Mouse (Mus musculus) hindbrain, embryonic 11.5 days (tissue): ENCODE data around the gene Dnajc19. TPM values are rescaled to one million over a fixed set of nuclear protein-coding genes. Genes with fewer than 3 reads are reported as not detected.
A peak's percentile ranks its signal among the peaks of the same experiment; 100 is the strongest.
"Not testable (repeated sequence)": the region's sequence is repeated elsewhere in the genome, so short reads cannot be mapped to it uniquely, and the experiment has no call there.

Experiments
- ATAC-seq: fragments of 200-750 bp; cut with Nextera tagmentation; 2 replicates; pipeline ENCODE4 v1.8.0; 2017; ENCODE audit warnings: mild to moderate bottlenecking, moderate TSS enrichment, moderate library complexity; ENCODE audit not compliant: low FRiP score
- DNase-seq: peaks from one replicate; pipeline ENCODE4 v3.0.0-alpha.2; 2015; ENCODE audit warnings: low spot score
- H3K27ac ChIP-seq: fragments of 300-500 bp; sonication (generic); 2 replicates; pipeline ENCODE4 v1.5.1; 2014; ENCODE audit warnings: mild to moderate bottlenecking, low read depth, low read length
- H3K27me3 ChIP-seq: fragments of 300-500 bp; sonication (generic); 2 replicates; pipeline ENCODE4 v1.6.1; 2014; ENCODE audit warnings: mild to moderate bottlenecking, low read length, moderate library complexity, mixed read lengths; ENCODE audit not compliant: control insufficient read depth, insufficient read depth
- H3K36me3 ChIP-seq: fragments of 300-500 bp; sonication (generic); 2 replicates; pipeline ENCODE4 v1.6.1; 2014; ENCODE audit warnings: mild to moderate bottlenecking, low read length, moderate library complexity, mixed read lengths; ENCODE audit not compliant: control insufficient read depth, insufficient read depth
- H3K4me1 ChIP-seq: fragments of 300-500 bp; sonication (generic); replicated peaks from 2 replicates; pipeline ENCODE4 v1.6.1; 2014; ENCODE audit warnings: low read length, mixed read lengths; ENCODE audit not compliant: control insufficient read depth, insufficient read depth
- H3K4me2 ChIP-seq: fragments of 300-500 bp; sonication (generic); replicated peaks from 2 replicates; pipeline ENCODE4 v1.6.1; 2014; ENCODE audit warnings: mild to moderate bottlenecking, low read depth, low read length
- H3K4me3 ChIP-seq: fragments of 300-500 bp; sonication (generic); 2 replicates; pipeline ENCODE4 v1.5.1; 2014; ENCODE audit warnings: low read depth, low read length
- H3K9ac ChIP-seq: fragments of 300-500 bp; sonication (generic); 2 replicates; pipeline ENCODE4 v1.6.1; 2014; ENCODE audit warnings: low read depth, low read length
- H3K9me3 ChIP-seq: fragments of 300-500 bp; sonication (generic); 2 replicates; pipeline ENCODE4 v1.6.1; 2016; ENCODE audit warnings: low read length; ENCODE audit not compliant: control insufficient read depth
- WGBS: fragments of 180-500 bp; shearing (Covaris S2); extraction: QIAGEN DNeasy Blood & Tissue Kit; methylation state at CpG from one replicate; pipeline ENCODE4 v1.1.7; 2014; 5-methylcytosine and 5-hydroxymethylcytosine counted together
- polyA plus RNA-seq: library from polyadenylated mRNA; unstranded; fragments of >200 nt; fragmentation: Nextera tagmentation; extraction: Ambion mirVana; gene quantifications from 2 replicates; pipeline ENCODE4 v1.2.1, GENCODE M21; 2014

Gene Dnajc19
- polyA plus RNA-seq, 1 experiment from 2014 or later, result 159 TPM

- H3K4me2 ChIP-seq, result no peak overlapping the region
- DNase-seq (peak; percentile 30), ATAC-seq (peak; percentile 71; the same call in 1 of the 2 replicates)
- WGBS, result 21% methylated on average over 7 of the region's 7 CpGs
- H3K9me3 ChIP-seq, result no peaks in the 10 kb centered on the region
- H3K27me3 ChIP-seq, result no peaks in the 10 kb centered on the region
- no peak overlapping the region for H3K27ac ChIP-seq
- H3K4me3 ChIP-seq, result no peak overlapping the region
- no peak overlapping the region for H3K9ac ChIP-seq
- no peaks in the 10 kb centered on the region for H3K36me3 ChIP-seq
- H3K4me1 ChIP-seq, result no peaks in the 10 kb centered on the region
Observed at GRCm38 (mm10) chr3:34103902-34104672, 23.0 kb upstream of the Dnajc19 start.

- no peak overlapping the region for H3K4me3 ChIP-seq
- H3K36me3 ChIP-seq, result no peaks in the 10 kb centered on the region
- H3K4me2 ChIP-seq, result no peak overlapping the region
- no peaks in the 10 kb centered on the region for H3K9me3 ChIP-seq
- H3K9ac ChIP-seq, result no peak overlapping the region
- peak; percentile 29 for DNase-seq
- ATAC-seq, result peak; percentile 51; the same call in 1 of the 2 replicates
- no peak overlapping the region for H3K27ac ChIP-seq
- no peaks in the 10 kb centered on the region for H3K27me3 ChIP-seq
- WGBS, result 50% methylated on average over 2 of the region's 2 CpGs
- H3K4me1 ChIP-seq, result no peaks in the 10 kb centered on the region
Observed at GRCm38 (mm10) chr3:34102891-34103290, 21.8 kb upstream of the Dnajc19 start.

GRCm38 (mm10) chr3:34083655-34084054, 2.5 kb upstream of the Dnajc19 start:
- Histone ChIP-seq H3K9ac (no peak overlapping the region), H3K27ac (no peak overlapping the region), H3K27me3 (no peaks in the 10 kb centered on the region), H3K9me3 (no peaks in the 10 kb centered on the region), H3K36me3 (no peaks in the 10 kb centered on the region), H3K4me1 (no peaks in the 10 kb centered on the region), H3K4me2 (no peak overlapping the region), H3K4me3 (no peak overlapping the region)
- no peak for ATAC-seq
- DNase-seq, result no peak
- WGBS, result 76% methylated on average over 5 of the region's 5 CpGs

- Histone ChIP-seq H3K27me3 (no peaks in the 10 kb centered on the region), H3K27ac (no peak overlapping the region), H3K4me2 (peak overlapping the region; percentile 48; the same call in 1 of the 2 replicates), H3K36me3 (no peaks in the 10 kb centered on the region), H3K4me3 (no peak overlapping the region), H3K4me1 (no peaks in the 10 kb centered on the region), H3K9me3 (no peaks in the 10 kb centered on the region), H3K9ac (no peak overlapping the region)
- WGBS, result 91% methylated on average over 3 of the region's 3 CpGs
- DNase-seq, result no peak
- ATAC-seq, result no peak
Observed at GRCm38 (mm10) chr3:34081929-34082328, 808 bp upstream of the Dnajc19 start.

- no peak overlapping the region for H3K9ac ChIP-seq
- 86% methylated on average over 6 of the region's 6 CpGs for WGBS
- no peaks in the 10 kb centered on the region for H3K36me3 ChIP-seq
- no peaks in the 10 kb centered on the region for H3K9me3 ChIP-seq
- H3K4me2 ChIP-seq, result no peak overlapping the region
- no peaks in the 10 kb centered on the region for H3K27me3 ChIP-seq
- DNase-seq (no peak), ATAC-seq (no peak)
- H3K4me1 ChIP-seq, result no peaks in the 10 kb centered on the region
- H3K27ac ChIP-seq, result no peak overlapping the region
- no peak overlapping the region for H3K4me3 ChIP-seq
Observed at GRCm38 (mm10) chr3:34076058-34076759, 4.9 kb downstream of the Dnajc19 start.

GRCm38 (mm10) chr3:34072726-34073125, 8.4 kb downstream of the Dnajc19 start:
- no peak for ATAC-seq
- H3K4me1 ChIP-seq, result no peaks in the 10 kb centered on the region
- H3K9ac ChIP-seq, result no peak overlapping the region
- no peaks in the 10 kb centered on the region for H3K27me3 ChIP-seq
- H3K4me3 ChIP-seq, result no peak overlapping the region
- H3K4me2 ChIP-seq, result no peak overlapping the region
- DNase-seq, result no peak
- no peak overlapping the region for H3K27ac ChIP-seq
- H3K9me3 ChIP-seq, result no peaks in the 10 kb centered on the region
- H3K36me3 ChIP-seq, result no peaks in the 10 kb centered on the region
- 94% methylated on average over 6 of the region's 6 CpGs for WGBS

GRCm38 (mm10) chr3:34068943-34069342, 12.2 kb downstream of the Dnajc19 start:
- not testable (repeated sequence) for H3K27me3 ChIP-seq, H3K9ac ChIP-seq, H3K36me3 ChIP-seq, H3K4me2 ChIP-seq, H3K27ac ChIP-seq, H3K4me3 ChIP-seq, H3K9me3 ChIP-seq, H3K4me1 ChIP-seq, ATAC-seq, DNase-seq
- WGBS, result 92% methylated on average over 7 of the region's 7 CpGs

GRCm38 (mm10) chr3:34062352-34062751, 18.8 kb downstream of the Dnajc19 start:
- ATAC-seq (no peak), DNase-seq (no peak)
- 92% methylated on average over 2 of the region's 2 CpGs for WGBS

GRCm38 (mm10) chr3:34041990-34042389, 39.1 kb downstream of the Dnajc19 start:
- no peak overlapping the region for H3K27ac ChIP-seq
- WGBS, result 93% methylated on average over 4 of the region's 4 CpGs

More at GRCm38 (mm10) chr3:34062352-34062751, 18.8 kb downstream of the Dnajc19 start:
- H3K36me3 ChIP-seq, result peaks cover 6% of the 10 kb centered on the region; the same call in 1 of the 2 replicates
- H3K4me2 ChIP-seq, result no peak overlapping the region
- no peaks in the 10 kb centered on the region for H3K27me3 ChIP-seq
- H3K9me3 ChIP-seq, result no peaks in the 10 kb centered on the region
- no peak overlapping the region for H3K9ac ChIP-seq
- H3K4me1 ChIP-seq, result no peaks in the 10 kb centered on the region
- H3K4me3 ChIP-seq, result no peak overlapping the region
- no peak overlapping the region for H3K27ac ChIP-seq

More at GRCm38 (mm10) chr3:34041990-34042389, 39.1 kb downstream of the Dnajc19 start:
- Histone ChIP-seq H3K9me3 (no peaks in the 10 kb centered on the region), H3K27me3 (no peaks in the 10 kb centered on the region), H3K9ac (no peak overlapping the region), H3K4me3 (no peak overlapping the region), H3K4me1 (no peaks in the 10 kb centered on the region), H3K36me3 (no peaks in the 10 kb centered on the region), H3K4me2 (no peak overlapping the region)
- no peak for ATAC-seq
- no peak for DNase-seq
